Comparison of ENCODE assay signal across 13 mouse cellular contexts in the genomic region with DNA sequence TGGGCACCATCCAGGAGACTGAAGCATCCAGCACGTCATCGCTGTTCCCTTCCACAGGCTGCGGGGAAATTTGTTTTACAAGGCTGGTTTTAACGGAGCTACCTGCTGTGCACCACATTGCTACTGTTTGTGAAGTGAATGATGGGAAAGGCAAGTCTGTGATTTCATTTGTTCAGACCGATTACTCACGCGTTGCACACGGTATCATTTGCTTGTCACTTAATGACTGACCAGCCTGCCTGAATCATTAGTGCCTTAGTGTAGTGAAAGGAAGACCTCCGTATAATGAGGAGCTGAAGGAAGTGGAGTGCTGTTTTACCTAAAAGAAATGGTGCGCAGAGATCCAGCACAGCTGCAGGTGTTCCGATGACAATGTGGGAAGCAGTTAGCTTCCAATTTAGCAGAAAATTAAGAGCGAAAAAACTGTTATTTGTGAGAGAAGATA. TPM values are rescaled to one million over a fixed set of nuclear protein-coding genes. Genes with fewer than 3 reads are reported as not detected.
DNase-seq lines count a peak whose midpoint lies in the region; ATAC-seq and TF ChIP-seq lines count a peak whose summit lies in the region.
"Had no signal": no experiment of that assay in that cellular context is flagged by ENCODE, and none has a peak within 500 bp of the region (broad histone marks: within the 10 kb centered on the region; RNA-seq: fewer than 3 reads in every experiment).

No protein-coding gene starts in this region.

- TF ChIP-seq POLR2A in kidney, adult 2 months (IDR thresholded peaks at IDR 0.05; ENCODE audit: low read depth, low read length) = no peak

- peaks cover 25% of the 10 kb centered on the region for H3K27me3 ChIP-seq in midbrain, embryonic 12.5 days
- no peaks in the 10 kb centered on the region for H3K27me3 ChIP-seq in midbrain, embryonic 11.5 days (ENCODE audit: control insufficient read depth, insufficient read depth, low read length)
- H3K27me3 ChIP-seq in forebrain, embryonic 14.5 days (replicated peaks; ENCODE audit: control insufficient read depth, insufficient read depth, low read length) = peaks cover 6% of the 10 kb centered on the region; the same call in 1 of the 2 replicates
- peaks cover 12% of the 10 kb centered on the region; the same call in 1 of the 2 replicates for H3K27me3 ChIP-seq in midbrain, embryonic 14.5 days (ENCODE audit: control insufficient read depth, insufficient read depth, low read length)
- H3K27me3 ChIP-seq in kidney, adult 2 months (replicated peaks; ENCODE audit: control insufficient read depth, insufficient read depth, low read length) = no peaks in the 10 kb centered on the region

- H3K9me3 ChIP-seq in midbrain, embryonic 12.5 days = no peaks in the 10 kb centered on the region
- H3K9me3 ChIP-seq in midbrain, embryonic 11.5 days (ENCODE audit: control insufficient read depth, low read length) = no peaks in the 10 kb centered on the region
- H3K9me3 ChIP-seq in forebrain, embryonic 14.5 days (replicated peaks; ENCODE audit: control insufficient read depth, low read length) = no peaks in the 10 kb centered on the region
- H3K9me3 ChIP-seq in midbrain, embryonic 14.5 days (ENCODE audit: control insufficient read depth, low read length) = no peaks in the 10 kb centered on the region
- H3K9me3 ChIP-seq: embryonic facial prominence, embryonic 13.5 days; heart, embryonic 15.5 days; stomach, embryonic 15.5 days had no signal

- peaks cover 53% of the 10 kb centered on the region for H3K4me1 ChIP-seq in midbrain, embryonic 12.5 days
- H3K4me1 ChIP-seq in midbrain, embryonic 11.5 days (ENCODE audit: control insufficient read depth, insufficient read depth, low read length) = peaks cover 36% of the 10 kb centered on the region
- H3K4me1 ChIP-seq in forebrain, embryonic 14.5 days (ENCODE audit: control insufficient read depth, insufficient read depth, low read length) = peaks cover 41% of the 10 kb centered on the region
- peaks cover 42% of the 10 kb centered on the region for H3K4me1 ChIP-seq in midbrain, embryonic 14.5 days (ENCODE audit: control insufficient read depth, insufficient read depth, low read length)
- no peaks in the 10 kb centered on the region for H3K4me1 ChIP-seq in kidney, adult 2 months (ENCODE audit: control insufficient read depth, insufficient read depth, low read length)
- H3K4me1 ChIP-seq: heart, embryonic 15.5 days; stomach, embryonic 15.5 days had no signal

- no peak for TF ChIP-seq CTCF in kidney, adult 2 months (conservative IDR thresholded peaks at IDR 0.05; ENCODE audit: insufficient read depth, insufficient read length, low read depth, low read length)

- DNase-seq in midbrain, embryonic 11.5 days (ENCODE audit: low spot score, missing footprints) = no peak
- DNase-seq in forebrain, embryonic 14.5 days (ENCODE audit: low spot score) = peak; percentile 77
- DNase-seq in midbrain, embryonic 14.5 days = peak; percentile 49
- DNase-seq in ovary, adult 18-20 months (ENCODE audit: low spot score) = no peak
- no peak for DNase-seq in testis, postnatal 10 days (ENCODE audit: low spot score)
- no peak for DNase-seq in kidney, adult 2 months
- DNase-seq: gastrocnemius, postnatal 10 days; kidney, adult 11 months; lung, adult 18-20 months had no signal

- no peak overlapping the region for H3K9ac ChIP-seq in midbrain, embryonic 12.5 days (replicated peaks)
- H3K9ac ChIP-seq in midbrain, embryonic 11.5 days (ENCODE audit: low read length) = no peak overlapping the region
- H3K9ac ChIP-seq in forebrain, embryonic 14.5 days (ENCODE audit: low read length) = peak overlapping the region; percentile 40; the same call in 1 of the 2 replicates
- no peak overlapping the region for H3K9ac ChIP-seq in midbrain, embryonic 14.5 days (replicated peaks; ENCODE audit: low read length)
- H3K9ac ChIP-seq: embryonic facial prominence, embryonic 13.5 days; heart, embryonic 15.5 days; stomach, embryonic 15.5 days had no signal

- H3K4me3 ChIP-seq in midbrain, embryonic 12.5 days = no peak overlapping the region
- no peak overlapping the region for H3K4me3 ChIP-seq in midbrain, embryonic 11.5 days (ENCODE audit: low read depth, low read length)
- H3K4me3 ChIP-seq in forebrain, embryonic 14.5 days (ENCODE audit: low read depth, low read length) = peak overlapping the region; percentile 8; the same call in 1 of the 2 replicates
- no peak overlapping the region for H3K4me3 ChIP-seq in midbrain, embryonic 14.5 days (replicated peaks; ENCODE audit: low read depth, low read length)
- no peak overlapping the region for H3K4me3 ChIP-seq in kidney, adult 2 months (ENCODE audit: insufficient read depth, low read depth, low read length)
- H3K4me3 ChIP-seq: embryonic facial prominence, embryonic 13.5 days; heart, embryonic 15.5 days; stomach, embryonic 15.5 days had no signal

- H3K36me3 ChIP-seq in midbrain, embryonic 12.5 days = no peaks in the 10 kb centered on the region
- H3K36me3 ChIP-seq in midbrain, embryonic 11.5 days (ENCODE audit: control insufficient read depth, insufficient read depth, low read length) = no peaks in the 10 kb centered on the region
- no peaks in the 10 kb centered on the region for H3K36me3 ChIP-seq in forebrain, embryonic 14.5 days (ENCODE audit: control insufficient read depth, insufficient read depth, low read length)
- no peaks in the 10 kb centered on the region for H3K36me3 ChIP-seq in midbrain, embryonic 14.5 days (ENCODE audit: control insufficient read depth, insufficient read depth, low read length)
- H3K36me3 ChIP-seq in kidney, adult 2 months (ENCODE audit: control insufficient read depth, insufficient read depth, low read length) = no peaks in the 10 kb centered on the region
- H3K36me3 ChIP-seq: embryonic facial prominence, embryonic 13.5 days; heart, embryonic 15.5 days; stomach, embryonic 15.5 days had no signal

- H3K27ac ChIP-seq in midbrain, embryonic 12.5 days (replicated peaks) = no peak overlapping the region
- no peak overlapping the region for H3K27ac ChIP-seq in midbrain, embryonic 11.5 days (ENCODE audit: low read depth, low read length)
- H3K27ac ChIP-seq in forebrain, embryonic 14.5 days (ENCODE audit: low read depth, low read length) = no peak overlapping the region
- no peak overlapping the region for H3K27ac ChIP-seq in midbrain, embryonic 14.5 days (replicated peaks; ENCODE audit: low read depth, low read length)
- no peak overlapping the region for H3K27ac ChIP-seq in kidney, adult 2 months (ENCODE audit: insufficient read depth, low read depth, low read length)
- H3K27ac ChIP-seq: embryonic facial prominence, embryonic 13.5 days; heart, embryonic 15.5 days; stomach, embryonic 15.5 days had no signal

- 38% methylated on average over 12 of the region's 12 CpGs for WGBS in midbrain, embryonic 12.5 days
- WGBS in midbrain, embryonic 11.5 days = 46% methylated on average over 12 of the region's 12 CpGs
- 1% methylated on average over 12 of the region's 12 CpGs for WGBS in forebrain, embryonic 14.5 days
- 35% methylated on average over 12 of the region's 12 CpGs for WGBS in midbrain, embryonic 14.5 days
- WGBS in kidney, adult 2 months = 34% methylated on average over 12 of the region's 12 CpGs

- ATAC-seq in midbrain, embryonic 12.5 days (ENCODE audit: low FRiP score, low read depth) = no peak
- ATAC-seq in midbrain, embryonic 11.5 days (ENCODE audit: low FRiP score) = no peak
- ATAC-seq in forebrain, embryonic 14.5 days = peak; percentile 45; the same call in 1 of the 2 replicates
- ATAC-seq in midbrain, embryonic 14.5 days (ENCODE audit: low FRiP score, low TSS enrichment) = no peak

- peak overlapping the region; percentile 6; the same call in 1 of the 2 replicates for H3K4me2 ChIP-seq in midbrain, embryonic 12.5 days (replicated peaks)
- no peak overlapping the region for H3K4me2 ChIP-seq in midbrain, embryonic 11.5 days
- H3K4me2 ChIP-seq in forebrain, embryonic 14.5 days (ENCODE audit: low read length) = peak overlapping the region; percentile 47
- peak overlapping the region; percentile 31 for H3K4me2 ChIP-seq in midbrain, embryonic 14.5 days (ENCODE audit: low read length)
- H3K4me2 ChIP-seq: embryonic facial prominence, embryonic 13.5 days; heart, embryonic 15.5 days; stomach, embryonic 15.5 days had no signal

RNA-seq across cellular contexts. Expression of a gene that starts 1.9 kb away (rescaled TPM):
- 26.0 and 28.6 TPM in 2 replicates for polyA plus RNA-seq in midbrain, embryonic 12.5 days (2016; fragmentation: Nextera tagmentation; extraction: Ambion mirVana)
- 41.2 and 45.2 TPM in 2 replicates for polyA plus RNA-seq in midbrain, embryonic 11.5 days (2014; fragmentation: Nextera tagmentation; extraction: Ambion mirVana)
- polyA plus RNA-seq in forebrain, embryonic 14.5 days (2014; fragmentation: Nextera tagmentation; extraction: Ambion mirVana) = 11.1 and 12.6 TPM in 2 replicates
- polyA plus RNA-seq in midbrain, embryonic 14.5 days (2014; fragmentation: Nextera tagmentation; extraction: Ambion mirVana) = 3.3 and 7.9 TPM in 2 replicates
- 2.0 and 2.5 TPM in 2 replicates for polyA plus RNA-seq in kidney, adult 2 months (2012; rRNA removed)

Comparison
In these comparisons a context has a peak if more than half of its experiments do, and no peak if none do; other contexts are left out.
1. DNase-seq: peak in forebrain, embryonic 14.5 days (single experiment) and midbrain, embryonic 14.5 days (single experiment); none in midbrain, embryonic 11.5 days (single experiment), ovary, adult 18-20 months (single experiment), testis, postnatal 10 days (single experiment) and kidney, adult 2 months (single experiment).